Mouse (Mus musculus) embryonic fibroblast, embryonic 13.5 days (primary cell): Measurements from ENCODE around the gene Acvr1b.

Experiments used
- CTCF ChIP-seq: IDR thresholded peaks from 2 replicates; pipeline ENCODE4 v1.5.1; 2011; ENCODE audit warnings: mild to moderate bottlenecking, control low read depth, low read length, moderate library complexity, borderline replicate concordance; ENCODE audit not compliant: insufficient read depth
- POLR2A ChIP-seq: IDR thresholded peaks from 2 replicates; pipeline ENCODE4 v1.6.1; 2011; ENCODE audit warnings: low read depth, mild to moderate bottlenecking, control low read depth, low read length, moderate library complexity

DNA sequence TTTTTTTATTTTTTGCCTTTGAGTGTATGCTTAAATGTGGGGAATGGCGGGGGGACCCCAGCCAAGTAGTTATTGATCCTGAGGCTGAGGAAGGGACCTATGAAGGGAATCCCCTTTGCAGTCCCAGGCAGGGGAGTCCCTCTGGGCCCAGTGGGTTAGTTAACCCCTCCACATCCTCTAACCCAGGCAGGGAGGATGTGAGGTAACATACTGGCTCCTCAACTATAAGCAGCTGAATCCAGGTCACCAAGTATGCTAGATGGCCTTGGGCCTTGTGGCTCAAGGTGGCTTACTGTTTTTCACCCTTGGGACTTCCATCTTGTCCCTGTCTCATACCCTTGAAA lies 73.3 kb downstream of the Acvr1b start:
- TF ChIP-seq POLR2A (0 out of 2 replicates have a peak, but pooled peaks have one; percentile 19), CTCF (no peak)
